Mouse (Mus musculus) limb, embryonic 10.5 days (tissue): Measurements from ENCODE around the gene Pdgfc. TPM values are rescaled to one million over a fixed set of nuclear protein-coding genes. Genes with fewer than 3 reads are reported as not detected.

Source experiments
- polyA plus RNA-seq: library from polyadenylated mRNA; unstranded; fragments of >200 nt; fragmentation: Nextera tagmentation; extraction: Ambion mirVana; gene quantifications from 2 replicates; pipeline ENCODE4 v1.2.1, GENCODE M21; 2016

The Pdgfc gene
- polyA plus RNA-seq, 1 experiment from 2014 or later = 58.8 TPM

Other genes starting within 250 kb of the Pdgfc start
- 3.1 and 4.1 TPM in 2 replicates for gene Gria2, start 233.6 kb upstream of the Pdgfc start, polyA plus RNA-seq
- 14.2 and 23.2 TPM in 2 replicates for gene Glrb, start 122.8 kb upstream of the Pdgfc start, polyA plus RNA-seq